Mouse (Mus musculus) telencephalon, adult 2 months (tissue): Measurements from ENCODE around the gene Abcf1.

ENCODE experiments used
- DNase-seq: peaks from one replicate; pipeline ENCODE4 v3.0.0-alpha.2; 2011; ENCODE audit warnings: low read depth, low spot score

Gene Abcf1

DNA sequence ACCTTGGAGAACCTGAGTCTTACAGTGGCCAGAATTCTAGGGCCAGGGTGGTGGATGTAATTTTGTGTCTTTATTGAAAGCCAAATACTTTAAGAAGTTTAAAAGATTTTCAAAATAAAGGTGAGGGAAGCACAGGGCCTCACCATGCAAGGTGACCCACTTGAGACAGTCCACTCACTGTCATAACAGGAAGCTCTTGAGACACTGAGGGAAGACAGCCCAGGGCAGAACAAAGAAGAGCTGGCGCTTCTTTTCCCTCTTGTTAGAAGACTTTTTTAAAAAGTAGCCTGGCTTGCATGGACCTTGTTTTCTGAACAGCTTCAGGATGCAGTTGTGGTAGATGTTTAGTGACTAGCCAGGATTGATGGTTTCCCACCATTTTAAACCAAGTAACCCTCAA, 49.2 kb downstream of the Abcf1 start:
- DNase-seq, result no peak

DNA sequence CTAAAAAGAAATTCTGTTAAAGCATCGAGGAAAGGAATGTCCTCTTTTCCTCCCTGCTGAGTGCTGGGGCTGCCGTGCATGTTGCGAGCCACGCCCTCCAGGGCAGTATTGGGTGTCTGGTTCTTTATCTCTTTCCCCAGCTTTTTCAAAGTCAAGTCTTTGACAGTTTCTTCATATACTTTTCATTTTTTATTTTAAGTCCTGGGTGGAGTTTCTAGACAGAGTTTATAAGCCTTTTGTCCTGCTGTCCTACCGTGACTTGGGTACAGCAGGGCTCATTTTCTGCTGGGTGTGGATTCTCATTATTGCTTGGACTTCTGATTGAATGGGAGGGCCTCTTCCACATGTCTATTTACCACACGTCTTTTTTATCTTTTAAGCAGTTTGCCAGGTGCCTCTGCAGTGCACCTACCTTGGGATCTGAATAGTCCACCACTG, 49.7 kb downstream of the Abcf1 start:
- DNase-seq, result no peak

DNA sequence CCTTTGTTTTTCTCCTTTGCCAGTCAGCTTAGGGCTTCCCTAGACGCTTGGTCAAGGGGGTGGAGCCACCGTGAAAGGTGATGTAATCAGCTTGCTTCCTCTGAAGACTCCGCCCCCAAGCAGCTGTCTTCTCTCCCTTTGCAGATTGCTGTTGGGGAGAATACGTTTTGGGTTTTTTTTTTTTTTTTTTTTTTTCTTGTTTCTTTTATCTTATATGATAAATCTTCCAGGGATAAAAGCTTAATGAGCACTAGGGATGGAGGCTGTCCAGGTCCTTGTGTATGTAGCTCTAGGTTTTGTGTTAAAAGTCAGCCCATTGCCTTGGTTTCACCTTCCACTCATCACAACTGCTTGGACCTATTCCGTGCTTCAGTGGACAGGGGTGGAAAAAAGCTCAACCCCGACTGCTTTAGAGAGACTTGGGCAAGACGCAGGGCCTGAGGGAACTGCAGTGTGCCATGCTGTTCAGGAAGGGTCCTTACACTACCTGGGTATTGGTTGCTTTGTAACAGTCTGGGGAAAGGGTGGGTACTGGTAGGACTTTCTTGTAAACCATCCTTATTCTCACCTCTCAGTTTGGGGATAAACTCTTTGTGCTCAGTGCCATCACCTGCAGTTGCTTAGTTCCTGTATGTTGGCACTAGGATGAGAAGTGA, 50.4 kb downstream of the Abcf1 start:
- peak; percentile 98 for DNase-seq

DNA sequence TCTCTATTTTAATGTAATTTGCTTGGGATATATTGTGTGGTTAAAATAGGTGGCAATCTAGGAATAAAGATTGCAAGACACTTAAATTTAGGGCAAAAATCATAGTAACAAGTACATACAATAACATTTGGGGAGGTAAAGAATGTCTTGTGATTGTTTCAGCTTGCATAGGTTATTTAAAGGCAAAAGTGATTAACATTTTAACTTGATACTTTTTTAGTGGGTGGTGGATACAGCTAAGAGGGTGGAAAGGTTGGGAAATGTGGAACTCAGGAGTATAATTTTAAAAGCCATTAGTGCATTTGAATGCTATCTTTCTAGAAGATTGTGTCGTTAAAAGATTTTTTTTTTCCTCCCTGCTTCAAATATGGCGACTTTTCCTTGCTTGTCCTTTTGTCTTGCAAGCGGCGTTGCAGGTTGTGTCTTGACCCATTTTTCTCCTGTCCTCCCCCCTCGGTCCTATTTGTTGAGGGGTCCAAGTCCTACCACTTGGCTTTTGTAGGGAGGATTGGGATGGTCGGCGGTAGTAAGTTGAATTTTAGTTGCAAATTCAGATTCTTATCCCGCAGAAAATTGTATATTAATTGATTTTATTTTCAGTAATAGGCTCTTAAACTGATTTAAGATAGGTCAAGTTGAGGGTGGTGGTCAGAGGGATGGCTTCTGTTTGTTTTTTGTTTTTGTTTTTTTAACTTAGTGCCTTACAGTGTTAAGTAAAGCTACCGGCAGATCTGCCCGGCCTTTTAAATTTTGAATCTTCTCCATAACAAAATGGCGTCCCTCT, 51.1 kb downstream of the Abcf1 start:
- peak; percentile 50 for DNase-seq

- DNase-seq, result peak; percentile 77
These were observed 51.9 kb downstream of the Abcf1 start for GRCm38 (mm10) chr17:35917463-35918251.

GRCm38 (mm10) chr17:35917143-35917462, 52.5 kb downstream of the Abcf1 start:
- no peak for DNase-seq

- peak; percentile 99 for DNase-seq
These were observed 53.0 kb downstream of the Abcf1 start, which contains the start of the genes Mrps18b and Ppp1r10 for GRCm38 (mm10) chr17:35916297-35917142. Mrps18b (minus strand) TSS chr17:35916389. Ppp1r10 (plus strand) TSS chr17:35916434.

GRCm38 (mm10) chr17:35915538-35916296, 53.8 kb downstream of the Abcf1 start:
- DNase-seq, result no peak

- no peak for DNase-seq
These were observed 54.6 kb downstream of the Abcf1 start for GRCm38 (mm10) chr17:35914975-35915374.

- peak; percentile 85 for DNase-seq
These were observed 59.6 kb downstream of the Abcf1 start, which contains the start of gene Atat1 for GRCm38 (mm10) chr17:35909919-35910369. Atat1 (minus strand) TSS chr17:35910075.

GRCm38 (mm10) chr17:35909186-35909918, 60.2 kb downstream of the Abcf1 start:
- no peak for DNase-seq

- no peak for DNase-seq
These were observed 62.0 kb downstream of the Abcf1 start for GRCm38 (mm10) chr17:35907609-35908008.
